Mouse (Mus musculus) heart, adult 9 months (tissue): ENCODE measurements around the gene Gm15114.
"Not testable (repeated sequence)": the region's sequence is repeated elsewhere in the genome, so short reads cannot be mapped to it uniquely, and the experiment has no call there.

ENCODE experiments used
- DNase-seq, 2 experiments: peaks; one replicate each; pipeline ENCODE4 v3.0.0; 2022; ENCODE audit warnings: low spot score in 2 of 2

Gene Gm15114

DNA sequence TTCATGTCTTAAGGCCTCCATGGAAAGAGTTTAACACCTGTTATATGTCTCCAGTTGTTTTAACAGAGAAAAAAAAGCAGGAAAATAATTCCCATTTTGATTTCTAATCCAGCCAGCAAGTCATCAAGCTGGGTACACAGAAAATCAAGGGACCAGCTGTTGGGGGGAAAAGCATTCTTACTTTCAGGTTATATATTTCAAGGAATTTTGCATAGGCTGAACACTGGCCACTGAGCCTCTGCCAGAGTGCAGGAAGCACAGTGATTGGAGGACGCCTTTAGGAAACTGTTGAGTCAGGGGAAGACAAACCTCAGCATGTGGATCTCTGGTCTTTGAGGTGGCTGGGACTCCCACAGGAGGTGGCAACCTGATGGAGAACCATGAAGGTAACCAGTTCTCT, at the start of gene Gm15114:
Gene Gm15114 (plus strand): TSS at position 301 of the 400 bp plus-strand sequence.
- not testable (repeated sequence) for DNase-seq
